Mouse (Mus musculus) spleen, postnatal 10 days (tissue): ENCODE measurements around the gene Tmem234.

Source experiments
- DNase-seq, 2 experiments: peaks; one replicate each; pipeline ENCODE4 v3.0.0; 2021 to 2022; ENCODE audit warnings: low spot score in 2 of 2

Gene Tmem234

GRCm38 (mm10) chr4:129622120-129622802 lies 21.8 kb downstream of the Tmem234 start:
- no peak for DNase-seq

DNA sequence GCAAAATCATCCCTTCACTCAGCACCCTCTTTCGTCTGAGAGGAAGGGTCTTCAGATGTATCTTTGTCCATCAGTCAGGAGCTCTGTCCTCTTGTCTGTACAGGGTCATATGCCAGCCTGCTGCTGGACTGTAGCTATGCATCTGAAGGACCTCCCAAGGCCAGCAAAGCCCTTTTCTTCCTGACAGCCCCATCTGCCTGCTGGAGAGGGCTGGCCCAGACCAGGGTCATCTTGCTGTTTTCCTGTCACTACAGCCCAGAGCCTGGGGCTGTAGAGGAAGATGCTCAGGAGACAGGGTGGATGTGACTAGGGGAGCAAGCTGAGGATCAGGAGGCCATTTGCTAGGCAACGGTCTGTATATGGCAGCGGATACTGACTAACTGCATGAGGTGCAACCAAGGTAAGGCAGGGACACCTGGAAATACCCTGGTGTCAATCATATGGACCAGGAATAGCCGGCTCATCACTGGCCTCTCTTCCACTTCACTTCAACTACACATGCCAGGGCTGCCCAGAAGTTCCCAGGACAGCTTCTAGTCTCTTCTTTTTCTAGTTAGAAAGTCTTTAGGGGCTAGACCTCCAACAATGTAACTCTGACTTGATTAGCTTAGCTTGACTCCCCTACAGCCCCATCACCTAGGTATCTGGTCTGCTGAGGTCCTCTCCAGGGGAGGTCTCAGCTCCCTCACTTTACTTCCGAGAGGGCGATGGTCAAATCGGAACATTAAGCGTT lies 22.5 kb downstream of the Tmem234 start:
- DNase-seq = no peak

GRCm38 (mm10) chr4:129623681-129624091 lies 23.2 kb downstream of the Tmem234 start, which contains the start of gene Ccdc28b:
Gene Ccdc28b, minus strand, starts transcription at chr4:129623947.
- peak; percentile 45 to 46 for DNase-seq

- DNase-seq = peak; percentile 53 to 84
Measured at GRCm38 (mm10) chr4:129624281-129625028, 24.0 kb downstream of the Tmem234 start.

DNA sequence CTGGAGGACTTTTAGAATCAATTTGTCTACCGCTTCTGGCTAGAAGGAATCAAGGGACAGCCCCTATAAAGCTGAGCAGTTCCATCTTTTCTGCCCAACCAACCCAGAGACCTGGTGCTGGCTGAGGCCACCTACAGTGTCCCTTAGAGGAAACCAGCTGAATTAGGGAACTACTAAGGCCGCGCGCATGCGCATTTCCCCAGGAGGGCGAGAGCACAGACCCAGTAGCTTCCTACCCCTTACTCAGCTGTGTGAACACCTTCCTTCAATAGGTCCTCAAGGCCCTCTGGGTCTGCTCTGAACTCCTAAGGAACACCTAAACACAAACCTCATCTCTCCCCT lies 24.5 kb downstream of the Tmem234 start:
- DNase-seq = peak; percentile 47 to 82

DNA sequence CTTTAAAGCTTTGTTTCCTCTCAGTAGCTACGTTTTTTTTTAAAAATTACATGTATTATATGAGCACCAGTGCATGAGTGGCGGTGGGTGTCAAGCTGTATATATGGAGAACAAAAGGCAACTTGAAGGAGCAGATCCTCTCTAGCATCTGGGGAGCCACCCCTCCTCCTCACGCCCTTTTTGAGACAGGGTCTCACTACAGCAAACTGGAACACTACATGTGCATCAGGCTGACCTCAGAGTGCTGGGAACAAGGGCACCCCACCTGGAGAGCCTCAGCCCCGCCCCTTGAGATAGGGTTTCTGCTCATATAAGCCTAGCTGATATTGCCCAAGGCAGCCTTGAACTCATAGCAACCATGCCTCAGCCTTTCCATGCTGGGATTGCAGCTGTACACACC lies 25.0 kb downstream of the Tmem234 start:
- DNase-seq = no peak

DNA sequence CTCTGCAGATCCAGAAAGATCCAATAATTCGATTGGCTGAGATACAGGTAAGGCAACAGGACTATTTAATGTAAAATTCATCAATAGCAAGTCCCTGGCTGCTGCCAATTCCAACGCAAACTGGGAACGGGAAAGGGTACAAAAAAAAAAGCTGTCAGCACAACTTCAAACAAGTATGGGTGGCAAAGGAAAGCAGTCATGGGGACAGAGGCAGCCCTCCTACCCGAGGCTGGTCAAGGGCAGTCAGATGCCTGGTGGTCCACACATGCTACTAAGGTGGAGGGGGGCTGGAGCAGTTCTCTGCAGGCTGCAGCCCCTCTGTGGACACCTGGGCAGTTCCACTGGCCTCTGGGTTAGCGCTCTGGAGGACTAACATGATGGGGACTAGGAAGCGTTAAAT lies 25.6 kb downstream of the Tmem234 start:
- no peak for DNase-seq

GRCm38 (mm10) chr4:129630944-129631343 lies 30.5 kb downstream of the Tmem234 start:
- no peak for DNase-seq

DNA sequence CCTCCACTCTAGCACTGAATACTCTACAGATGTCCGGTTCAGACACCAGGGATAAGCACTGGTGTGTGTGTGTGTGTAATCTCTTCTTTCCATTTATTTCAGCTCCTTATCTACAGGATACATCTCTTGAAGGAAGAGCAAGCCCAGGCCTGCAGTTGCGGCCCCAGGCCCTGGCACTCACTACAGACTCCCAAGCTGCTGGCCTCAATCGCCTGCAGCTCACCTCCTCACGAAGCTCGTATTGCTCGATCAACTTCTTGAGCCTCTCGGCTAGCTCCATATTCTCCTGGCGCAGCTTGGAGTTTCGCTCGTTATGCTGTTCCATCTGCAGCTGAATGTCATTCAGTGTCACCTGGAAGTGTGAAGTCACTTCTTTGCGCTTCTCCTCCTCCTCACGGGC lies 31.4 kb downstream of the Tmem234 start:
- no peak for DNase-seq

DNA sequence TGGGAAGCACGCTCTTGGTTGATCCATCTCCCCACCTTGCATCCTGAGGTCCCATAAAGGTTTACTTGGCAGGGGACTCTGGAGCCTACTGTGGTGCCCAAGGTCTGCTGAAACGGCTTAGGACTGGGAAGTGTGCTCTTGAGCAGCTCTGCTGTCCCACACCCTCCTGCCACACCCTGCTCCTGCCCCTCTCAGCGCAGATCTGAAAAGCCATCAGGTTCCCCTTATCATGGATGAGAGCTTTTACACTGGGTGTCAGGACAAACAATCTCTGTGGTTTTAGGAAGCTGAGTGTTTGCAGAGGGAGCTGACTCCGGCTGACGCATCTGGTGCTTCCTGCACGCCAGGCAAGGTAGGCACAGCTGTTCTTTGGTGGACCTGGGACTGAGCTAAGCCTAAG lies 33.4 kb downstream of the Tmem234 start:
- DNase-seq = no peak

DNA sequence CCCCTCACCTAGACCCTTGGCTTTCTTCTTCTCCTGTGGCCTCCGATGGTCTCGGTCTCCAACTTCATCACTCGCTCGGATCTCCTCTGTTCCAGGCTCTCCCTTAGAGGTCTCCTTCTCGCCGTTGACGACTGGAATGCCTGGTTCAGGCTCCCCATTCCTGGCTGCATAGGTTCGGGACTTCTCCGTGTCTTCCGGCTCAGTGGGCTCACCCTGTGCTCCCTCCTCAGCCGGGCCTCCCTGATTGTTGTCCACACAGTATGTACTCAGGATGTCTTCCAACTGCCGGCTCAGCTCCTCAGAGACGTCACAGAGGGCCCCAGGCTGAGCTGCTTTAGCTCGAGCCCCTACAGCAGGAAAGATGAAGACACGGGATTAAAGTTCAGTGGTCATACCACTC lies 38.8 kb downstream of the Tmem234 start:
- DNase-seq = no peak

- DNase-seq = peak; percentile 42
Measured at GRCm38 (mm10) chr4:129640101-129640637, 39.7 kb downstream of the Tmem234 start.

- peak; percentile 88 to 97 for DNase-seq
Measured at GRCm38 (mm10) chr4:129640638-129641467, 40.4 kb downstream of the Tmem234 start, which contains the start of gene Txlna. Gene Txlna, minus strand, starts transcription at chr4:129641065.

- no peak for DNase-seq
Measured at GRCm38 (mm10) chr4:129641756-129642155, 41.3 kb downstream of the Tmem234 start.

- no peak for DNase-seq
Measured at GRCm38 (mm10) chr4:129645204-129645603, 44.7 kb downstream of the Tmem234 start.

- no peak for DNase-seq
Measured at GRCm38 (mm10) chr4:129648656-129649055, 48.2 kb downstream of the Tmem234 start.

- no peak for DNase-seq
Measured at GRCm38 (mm10) chr4:129650359-129650758, 49.9 kb downstream of the Tmem234 start.

- DNase-seq = no peak
Measured at GRCm38 (mm10) chr4:129654770-129655169, 54.3 kb downstream of the Tmem234 start.

DNA sequence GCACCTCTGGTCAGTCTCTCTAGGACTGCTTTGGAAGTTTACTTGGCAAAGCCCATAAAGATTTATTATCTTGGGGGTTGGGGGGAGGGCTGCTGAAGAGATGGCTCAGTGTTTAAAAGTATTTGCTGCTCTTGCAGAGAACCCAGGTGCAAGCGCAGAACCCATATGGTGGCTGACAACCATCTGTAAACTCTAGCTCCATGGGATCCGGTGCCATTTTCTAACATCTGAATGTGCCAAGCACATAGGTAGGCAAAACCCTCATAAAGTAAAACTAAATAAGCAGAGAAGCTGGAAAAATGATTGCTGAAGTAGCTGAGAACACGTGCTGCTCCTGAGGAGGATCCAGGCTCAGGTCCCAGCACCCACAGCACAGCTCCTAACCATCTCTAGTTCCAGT lies 61.1 kb downstream of the Tmem234 start:
- no peak for DNase-seq

DNA sequence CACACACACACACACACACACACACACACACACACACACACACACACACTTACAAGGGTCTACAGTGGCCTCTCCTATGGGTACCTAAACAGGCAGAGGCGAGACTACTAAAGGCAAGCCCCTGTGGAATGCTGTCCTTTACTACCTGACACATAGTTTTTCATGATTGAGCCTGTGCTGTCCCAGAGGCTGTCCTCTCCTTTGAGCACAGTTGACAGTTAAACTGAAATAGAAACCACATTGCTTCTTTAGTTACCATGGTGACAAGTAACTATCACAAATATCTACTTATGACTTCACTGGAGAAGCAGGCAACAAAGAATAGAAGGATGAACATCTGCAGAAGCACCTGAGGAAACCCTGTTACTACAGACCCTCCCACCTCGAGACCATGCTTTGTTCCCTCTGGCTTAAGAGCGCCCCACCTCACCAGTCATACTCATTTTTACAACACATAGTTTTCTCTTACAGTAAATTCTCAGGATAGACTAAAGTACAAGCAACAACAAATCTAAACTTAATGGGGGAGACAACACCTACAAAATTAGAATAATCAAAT lies 61.9 kb downstream of the Tmem234 start:
- DNase-seq = no peak

GRCm38 (mm10) chr4:129671491-129672082 lies 71.1 kb downstream of the Tmem234 start:
- peak; percentile 37 to 68 for DNase-seq
